Mouse (Mus musculus) left cerebral cortex, adult 8-10 months (tissue): ENCODE data around the gene Olfr10. TPM values are rescaled to one million over a fixed set of nuclear protein-coding genes. Genes with fewer than 3 reads are reported as not detected.
"Not testable (repeated sequence)": the region's sequence is repeated elsewhere in the genome, so short reads cannot be mapped to it uniquely, and the experiment has no call there.

ENCODE experiments used
- DNase-seq, 2 experiments: peaks; one replicate each; pipeline ENCODE4 v3.0.0; 2022; ENCODE audit warnings: low spot score in 2 of 2
- total RNA-seq, 4 experiments: library from RNA; stranded (reverse); gene quantifications; 2 replicates each; pipeline ENCODE4 v1.2.4; 2022

Olfr10 gene
- not detected for total RNA-seq

- no peak for DNase-seq
Observed at GRCm38 (mm10) chr11:49304441-49304840, at the start of gene Olfr10. Gene Olfr10, plus strand, starts transcription at chr11:49304741.

- no peak for DNase-seq
Observed at GRCm38 (mm10) chr11:49259296-49259695, 45.2 kb upstream of the Olfr10 start.

- DNase-seq, result no peak
Observed at GRCm38 (mm10) chr11:49259829-49260228, 44.7 kb upstream of the Olfr10 start.

- no peak for DNase-seq
Observed at GRCm38 (mm10) chr11:49260598-49261312, 43.8 kb upstream of the Olfr10 start.

- DNase-seq, result no peak
Observed at GRCm38 (mm10) chr11:49261313-49261855, 43.2 kb upstream of the Olfr10 start.

GRCm38 (mm10) chr11:49262286-49262685 is 42.3 kb upstream of the Olfr10 start:
- no peak for DNase-seq

- no peak for DNase-seq
Observed at GRCm38 (mm10) chr11:49263149-49263548, 41.4 kb upstream of the Olfr10 start.

- no peak for DNase-seq
Observed at GRCm38 (mm10) chr11:49264081-49264480, 40.5 kb upstream of the Olfr10 start.

- no peak for DNase-seq
Observed at GRCm38 (mm10) chr11:49264622-49265021, 39.9 kb upstream of the Olfr10 start.

- DNase-seq, result no peak
Observed at GRCm38 (mm10) chr11:49265101-49265500, 39.4 kb upstream of the Olfr10 start.

GRCm38 (mm10) chr11:49266671-49267070 is 37.9 kb upstream of the Olfr10 start:
- DNase-seq, result no peak

GRCm38 (mm10) chr11:49267316-49267715 is 37.2 kb upstream of the Olfr10 start:
- DNase-seq, result no peak

GRCm38 (mm10) chr11:49267970-49268579 is 36.5 kb upstream of the Olfr10 start:
- DNase-seq, result no peak

GRCm38 (mm10) chr11:49269761-49270160 is 34.8 kb upstream of the Olfr10 start:
- DNase-seq, result no peak

- DNase-seq, result no peak
Observed at GRCm38 (mm10) chr11:49270368-49270767, 34.2 kb upstream of the Olfr10 start.

- DNase-seq, result no peak
Observed at GRCm38 (mm10) chr11:49271334-49271733, 33.2 kb upstream of the Olfr10 start.

GRCm38 (mm10) chr11:49273834-49274519 is 30.6 kb upstream of the Olfr10 start:
- no peak for DNase-seq

- no peak for DNase-seq
Observed at GRCm38 (mm10) chr11:49278222-49278621, 26.3 kb upstream of the Olfr10 start, which contains the start of gene Olfr1393. Gene Olfr1393, plus strand, starts transcription at chr11:49278304.

- not testable (repeated sequence) for DNase-seq
Observed at GRCm38 (mm10) chr11:49284982-49285381, 19.6 kb upstream of the Olfr10 start, which contains the start of gene Olfr1392. Gene Olfr1392, plus strand, starts transcription at chr11:49285282.

- DNase-seq, result peak in 1 of 2 experiments; percentile 55
Observed at GRCm38 (mm10) chr11:49287251-49287650, 17.3 kb upstream of the Olfr10 start.

- peak; percentile 13 to 53 for DNase-seq
Observed at GRCm38 (mm10) chr11:49292777-49293176, 11.8 kb upstream of the Olfr10 start.

GRCm38 (mm10) chr11:49308547-49308946 is 4.0 kb downstream of the Olfr10 start:
- DNase-seq, result not testable (repeated sequence)
